Mouse (Mus musculus): ENCODE measurements around the gene Pyroxd2.

DNA sequence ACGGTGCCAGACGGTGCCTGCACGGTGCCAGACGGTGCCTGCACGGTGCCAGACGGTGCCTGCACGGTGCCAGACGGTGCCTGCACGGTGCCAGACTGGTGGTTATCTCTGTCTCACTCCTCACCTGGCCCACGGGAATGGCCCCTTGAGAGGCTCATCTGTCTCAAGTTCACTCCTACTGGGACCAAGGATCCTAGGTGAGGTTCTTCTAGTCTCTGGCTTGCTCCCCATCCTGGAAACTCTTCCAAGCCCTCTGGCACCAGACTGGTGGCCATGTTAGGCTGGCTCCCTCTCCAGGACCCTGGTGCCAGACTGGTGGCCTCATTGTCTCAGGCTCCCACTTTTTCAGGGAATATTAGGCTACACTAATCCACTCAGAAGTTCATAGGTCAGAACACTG, 53.1 kb downstream of the Pyroxd2 start:
- TF ChIP-seq CTCF (IDR thresholded peaks at IDR 0.05; ENCODE audit: control insufficient read depth, insufficient read depth, insufficient read length) (no peak), MYOD1 (IDR thresholded peaks at IDR 0.05; ENCODE audit: control insufficient read depth, insufficient read length, low read depth) (no peak), USF1 (IDR thresholded peaks at IDR 0.05; ENCODE audit: low read depth) (no peak), MYOG (IDR thresholded peaks at IDR 0.05; ENCODE audit: control insufficient read depth, extremely low read depth, insufficient read length) (no peak)
